Mouse (Mus musculus) olfactory bulb, adult 2 months (tissue): Measurements from ENCODE around the gene Pnldc1. TPM values are rescaled to one million over a fixed set of nuclear protein-coding genes. Genes with fewer than 3 reads are reported as not detected.

Experiments used
- H3K27ac ChIP-seq: fragments of 200-500 bp; 2 replicates; pipeline ENCODE4 v1.5.1; 2012; ENCODE audit warnings: low read depth, low read length; ENCODE audit not compliant: insufficient read depth
- H3K4me1 ChIP-seq: fragments of 200-500 bp; 2 replicates; pipeline ENCODE4 v1.6.1; 2012; ENCODE audit warnings: low read length; ENCODE audit not compliant: control insufficient read depth, insufficient read depth
- H3K4me3 ChIP-seq: fragments of 200-500 bp; 2 replicates; pipeline ENCODE4 v1.5.1; 2012; ENCODE audit warnings: mild to moderate bottlenecking, low read depth, low read length, moderate library complexity; ENCODE audit not compliant: insufficient read depth
- CTCF ChIP-seq: fragments of 200-500 bp; IDR thresholded peaks from 2 replicates; pipeline ENCODE4 v1.5.1; 2012; ENCODE audit warnings: low read depth, mild to moderate bottlenecking, low read length, moderate library complexity; ENCODE audit not compliant: insufficient read depth
- POLR2A ChIP-seq: fragments of 200-500 bp; IDR thresholded peaks from 2 replicates; pipeline ENCODE4 v1.6.1; 2012; ENCODE audit warnings: mild to moderate bottlenecking, low read depth, low read length, moderate library complexity; ENCODE audit not compliant: insufficient read depth
- WGBS: fragments of 180-500 bp; shearing (Covaris S2); methylation state at CpG from one replicate; pipeline ENCODE4 v1.1.7; 2018; 5-methylcytosine and 5-hydroxymethylcytosine counted together
- polyA plus RNA-seq: library from polyadenylated mRNA; stranded (reverse); fragments of >200 nt; gene quantifications from 2 replicates; pipeline ENCODE4 v1.2.4, GENCODE M21; 2012; ENCODE audit warnings: low replicate concordance; ENCODE audit not compliant: missing spikeins, insufficient read depth, insufficient read length

The Pnldc1 gene
- polyA plus RNA-seq, 1 experiment = not detected

DNA sequence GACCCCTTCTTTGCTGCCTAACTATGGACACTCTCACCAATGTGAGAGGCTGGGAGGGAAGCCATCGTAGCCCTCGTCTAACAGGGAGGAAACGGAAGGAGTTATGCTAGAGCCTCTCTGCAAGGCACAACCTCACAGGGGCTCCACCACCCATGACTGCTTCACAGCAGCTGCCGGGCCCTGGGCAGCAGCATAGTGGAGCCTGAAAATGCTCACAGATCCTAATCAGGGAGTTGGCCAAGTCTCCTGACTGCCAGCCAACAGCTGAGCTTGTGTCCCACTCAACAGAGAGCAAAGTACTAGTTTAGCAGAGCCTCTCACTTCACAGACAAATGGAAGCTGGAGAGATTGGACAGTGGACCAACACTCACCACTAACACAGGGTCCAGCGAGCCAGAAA, 63.6 kb downstream of the Pnldc1 start:
- no peak overlapping the region for H3K27ac ChIP-seq

GRCm38 (mm10) chr17:12845862-12846261, 64.2 kb downstream of the Pnldc1 start:
- Histone ChIP-seq H3K4me1 (peaks cover 13% of the 10 kb centered on the region), H3K27ac (no peak overlapping the region), H3K4me3 (no peak overlapping the region)
- TF ChIP-seq POLR2A = no peak
- 53% methylated on average over 5 of the region's 5 CpGs for WGBS

More for the DNA sequence above, 63.6 kb downstream of the Pnldc1 start:
- TF ChIP-seq CTCF (no peak), POLR2A (no peak)
- 56% methylated on average over 5 of the region's 5 CpGs for whole genome bisulfite sequencing
- H3K4me3 ChIP-seq = no peak overlapping the region
- H3K4me1 ChIP-seq = peaks cover 13% of the 10 kb centered on the region

- H3K4me1 ChIP-seq = peaks cover 13% of the 10 kb centered on the region
- TF ChIP-seq CTCF (no peak), POLR2A (no peak)
- H3K27ac ChIP-seq = no peak overlapping the region
- no peak overlapping the region for H3K4me3 ChIP-seq
- WGBS = 60% methylated on average over 4 of the region's 4 CpGs
Observed at GRCm38 (mm10) chr17:12844540-12844939, 65.5 kb downstream of the Pnldc1 start.

DNA sequence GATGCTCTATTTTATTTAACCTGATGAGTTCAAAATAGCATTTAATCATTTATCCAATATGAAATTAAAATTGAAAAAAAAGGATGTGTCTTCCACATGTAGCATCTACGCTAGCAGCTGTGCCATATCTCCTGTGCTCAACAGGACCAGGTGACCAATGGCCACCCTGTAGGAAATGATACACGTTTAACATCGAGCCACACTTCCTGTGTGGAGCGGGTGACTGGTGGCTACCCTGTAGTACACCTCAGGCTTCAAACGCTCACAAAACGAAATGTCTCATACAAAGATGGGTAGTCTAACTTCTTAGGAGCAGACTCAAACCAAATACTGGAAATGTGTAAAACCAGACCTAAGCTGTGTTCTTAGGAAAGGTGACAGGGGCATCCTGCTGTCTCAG, 66.2 kb downstream of the Pnldc1 start:
- H3K4me3 ChIP-seq = no peak overlapping the region
- WGBS = 90% methylated on average over 6 of the region's 6 CpGs
- peaks cover 11% of the 10 kb centered on the region; the same call in 1 of the 2 replicates for H3K4me1 ChIP-seq
- TF ChIP-seq POLR2A (no peak), CTCF (no peak)
- H3K27ac ChIP-seq = no peak overlapping the region

- Histone ChIP-seq H3K4me1 (0 out of 2 replicates have a peak, but pooled peaks cover 2% of the 10 kb centered on the region), H3K4me3 (no peak overlapping the region), H3K27ac (no peak overlapping the region)
- TF ChIP-seq CTCF = no peak
- TF ChIP-seq POLR2A = no peak
- WGBS = 55% methylated on average over 10 of the region's 10 CpGs
Observed at GRCm38 (mm10) chr17:12839475-12840267, 70.4 kb downstream of the Pnldc1 start.

Other genes starting within 250 kb of the Pnldc1 start
- gene Slc22a1, start 234.4 kb downstream of the Pnldc1 start, polyA plus RNA-seq = not detected in 2 replicates
- gene Igf2r, start 140.6 kb downstream of the Pnldc1 start, polyA plus RNA-seq = 51.4 TPM in 1 of 2 replicates, not detected in the other
- not detected in 2 replicates for gene Mas1, start 42.1 kb downstream of the Pnldc1 start, polyA plus RNA-seq
- gene Mrgprh, start 34.2 kb downstream of the Pnldc1 start, polyA plus RNA-seq = not detected in 2 replicates
- 471 TPM in 1 of 2 replicates, not detected in the other for gene Tcp1, start 5.5 kb upstream of the Pnldc1 start, polyA plus RNA-seq
- gene Mrpl18, start 6.1 kb upstream of the Pnldc1 start, polyA plus RNA-seq = not detected in 2 replicates
- not detected in 2 replicates for gene Acat3, start 30.4 kb upstream of the Pnldc1 start, polyA plus RNA-seq
- gene Acat2, start 50.5 kb upstream of the Pnldc1 start, polyA plus RNA-seq = not detected in 2 replicates
- not detected in 2 replicates for gene Wtap, start 83.9 kb upstream of the Pnldc1 start, polyA plus RNA-seq
- gene Sod2, start 96.6 kb upstream of the Pnldc1 start, polyA plus RNA-seq = 78.0 TPM in 1 of 2 replicates, not detected in the other
- not detected in 2 replicates for gene Gpr31b, start 142.1 kb upstream of the Pnldc1 start, polyA plus RNA-seq
- not detected in 2 replicates for gene Tcp10b, start 150.9 kb upstream of the Pnldc1 start, polyA plus RNA-seq
- not detected in 2 replicates for gene Unc93a, start 221.6 kb upstream of the Pnldc1 start, polyA plus RNA-seq